Mouse (Mus musculus) CH12F3 (cell line): Measurements from ENCODE around the gene Slc25a43.

ENCODE experiments used
- in situ Hi-C: fragments of 300-500 bp; cut with MboI; formaldehyde crosslinking; loops from 2 replicates; pipeline ENCODE4 v1.14.3; 2020; ENCODE audit warnings: low sequenced_read_pairs

Slc25a43 gene

GRCm38 (mm10) chrX:36743503-36744101 is at the start of gene Slc25a43:
Slc25a43 (plus strand) TSS chrX:36743659.
- in situ Hi-C loops = no loop called here

GRCm38 (mm10) chrX:36740124-36740951 is 3.1 kb upstream of the Slc25a43 start:
- in situ Hi-C loops = no loop called here

- in situ Hi-C loops = no loop called here
Measured at GRCm38 (mm10) chrX:36741278-36741677, 2.2 kb upstream of the Slc25a43 start.

- in situ Hi-C loops = no loop called here
Measured at GRCm38 (mm10) chrX:36742744-36743143, 715 bp upstream of the Slc25a43 start.

- in situ Hi-C loops = no loop called here
Measured at GRCm38 (mm10) chrX:36744735-36745134, 1.3 kb downstream of the Slc25a43 start.

- in situ Hi-C loops = no loop called here
Measured at GRCm38 (mm10) chrX:36745333-36745732, 1.9 kb downstream of the Slc25a43 start.

GRCm38 (mm10) chrX:36746789-36747188 is 3.3 kb downstream of the Slc25a43 start:
- in situ Hi-C loops = no loop called here

GRCm38 (mm10) chrX:36748573-36748972 is 5.1 kb downstream of the Slc25a43 start:
- in situ Hi-C loops = no loop called here

- in situ Hi-C loops = no loop called here
Measured at GRCm38 (mm10) chrX:36749281-36749785, 5.9 kb downstream of the Slc25a43 start.

- in situ Hi-C loops = no loop called here
Measured at GRCm38 (mm10) chrX:36750591-36750990, 7.1 kb downstream of the Slc25a43 start.

GRCm38 (mm10) chrX:36752586-36752985 is 9.1 kb downstream of the Slc25a43 start:
- in situ Hi-C loops = no loop called here

GRCm38 (mm10) chrX:36757796-36758472 is 14.5 kb downstream of the Slc25a43 start:
- in situ Hi-C loops = no loop called here

GRCm38 (mm10) chrX:36758566-36758965 is 15.1 kb downstream of the Slc25a43 start:
- in situ Hi-C loops = no loop called here

- in situ Hi-C loops = no loop called here
Measured at GRCm38 (mm10) chrX:36760946-36761635, 17.6 kb downstream of the Slc25a43 start.

GRCm38 (mm10) chrX:36762289-36762688 is 18.8 kb downstream of the Slc25a43 start:
- in situ Hi-C loops = no loop called here

GRCm38 (mm10) chrX:36762894-36763293 is 19.4 kb downstream of the Slc25a43 start:
- in situ Hi-C loops = no loop called here

GRCm38 (mm10) chrX:36763298-36763933 is 20.0 kb downstream of the Slc25a43 start:
- in situ Hi-C loops = no loop called here

GRCm38 (mm10) chrX:36763934-36764317 is 20.5 kb downstream of the Slc25a43 start:
- in situ Hi-C loops = no loop called here

GRCm38 (mm10) chrX:36767386-36767785 is 23.9 kb downstream of the Slc25a43 start:
- in situ Hi-C loops = no loop called here

GRCm38 (mm10) chrX:36772591-36772990 is 29.1 kb downstream of the Slc25a43 start:
- in situ Hi-C loops = no loop called here
